In genomic region chr9:55508701-55509100, GRCm38 (mm10) we compare ENCODE assay signal across 26 mouse cellular contexts. TPM values are rescaled to one million over a fixed set of nuclear protein-coding genes. Genes with fewer than 3 reads are reported as not detected.
A peak's percentile ranks its signal among the peaks of the same experiment; 100 is the strongest.
DNase-seq lines count a peak whose midpoint lies in the region.
"Had no signal": no experiment of that assay in that cellular context is flagged by ENCODE, and none has a peak within 500 bp of the region (broad histone marks: within the 10 kb centered on the region; RNA-seq: fewer than 3 reads in every experiment).

No protein-coding gene starts in this region.

- intact Hi-C loops in heart, postnatal 14 days (cut with DNase I) = no loop called here
- intact Hi-C loops in heart, postnatal 10 days (cut with DNase I) = no loop called here
- intact Hi-C loops in heart, postnatal 25 days (cut with DNase I) = no loop called here

- peak; percentile 89 for DNase-seq in heart, adult 11 months
- no peak for DNase-seq in heart, postnatal 14 days
- peak; percentile 25 to 42 for DNase-seq in heart, postnatal 10 days
- no peak for DNase-seq in heart, postnatal 25 days (ENCODE audit: low spot score)
- DNase-seq in Muller cell, postnatal 12 days (ENCODE audit: inconsistent ontology term) = peak; percentile 38
- DNase-seq in adipocyte (ENCODE audit: low spot score) = peak; percentile 66
- DNase-seq in thymus, postnatal 25 days = no peak
- no peak for DNase-seq in yolk sac, embryonic 10.5 days (ENCODE audit: low spot score)
- DNase-seq: adrenal gland, adult 8-10 months; cerebellum, adult 11 months; cerebellum, adult 9-10 months; cerebellum, postnatal 36 days; gastrocnemius, postnatal 36 days; kidney, adult 11 months; kidney, postnatal 14 days; liver; right cerebral cortex, adult 18-20 months; thymus, adult 18-20 months; thymus, postnatal 36 days had no signal

RNA-seq across cellular contexts. Expression of gene Etfa, which starts 3.3 kb away (rescaled TPM):
- total RNA-seq in heart, postnatal 14 days (2021) = 100 to 1,000 TPM; 719 to 730 TPM
- 100 to 1,000 TPM; 704 to 707 TPM for total RNA-seq in heart, postnatal 10 days (2021)
- total RNA-seq in heart, postnatal 25 days (2021) = 100 to 1,000 TPM; 846 to 861 TPM

RNA-seq across cellular contexts. Expression of gene Isl2, which starts 29.8 kb away (rescaled TPM):
- under 1 TPM in 1 of 2 experiments, not detected in 1; 0.15 TPM for total RNA-seq in heart, postnatal 14 days (2021)
- total RNA-seq in heart, postnatal 10 days (2021) = not detected
- total RNA-seq in heart, postnatal 25 days (2021) = under 1 TPM in 1 of 2 experiments, not detected in 1; 0.26 TPM
- total RNA-seq: adrenal gland, adult 8-10 months; adrenal gland, postnatal 4 days; gastrocnemius, postnatal 36 days; hematopoietic stem cell, adult 5-6 weeks; layer of hippocampus, postnatal 10 days; left cerebral cortex, adult 18-20 months; left cerebral cortex, postnatal 14 days; megakaryocyte, adult 5-6 weeks; neutrophil, adult 5-6 weeks had no signal

Comparison
In these comparisons a context has a peak if more than half of its experiments do, and no peak if none do; other contexts are left out.
1. DNase-seq: peak in heart, adult 11 months (single experiment), heart, postnatal 10 days (2 of 2), Muller cell, postnatal 12 days (single experiment) and adipocyte (single experiment); none in heart, postnatal 14 days (0 of 2), heart, postnatal 25 days (single experiment), thymus, postnatal 25 days (single experiment) and yolk sac, embryonic 10.5 days (single experiment).